Mouse (Mus musculus) layer of hippocampus, postnatal 10 days (tissue): ENCODE data around the gene Zfp42. TPM values are rescaled to one million over a fixed set of nuclear protein-coding genes. Genes with fewer than 3 reads are reported as not detected.

ENCODE experiments used
- DNase-seq, 2 experiments: peaks; one replicate each; pipeline ENCODE4 v3.0.0; 2021; ENCODE audit warnings: low spot score in 2 of 2
- total RNA-seq, 2 experiments: library from RNA; stranded (reverse); gene quantifications; 2 replicates each; pipeline ENCODE4 v1.2.3; 2021

Zfp42 gene
- total RNA-seq, 2 experiments from 2014 or later, result not detected

DNA sequence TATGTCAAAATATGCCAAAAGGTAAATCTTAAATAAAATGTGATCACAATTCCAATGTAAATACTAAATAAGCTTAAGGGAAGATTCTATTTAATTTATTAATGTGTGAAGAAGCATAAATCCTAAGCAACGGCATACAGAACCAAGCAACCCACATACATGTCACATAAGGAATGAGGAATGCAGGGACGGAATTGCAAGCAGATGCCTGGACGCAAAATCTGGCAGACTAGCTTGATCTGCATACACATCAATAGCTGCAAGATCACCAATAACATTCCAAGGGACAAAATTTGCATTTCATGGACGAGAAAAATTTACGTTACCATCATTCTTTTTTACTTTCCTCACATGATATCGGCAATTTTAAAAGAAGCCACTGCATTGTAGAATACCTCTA lies 51.1 kb downstream of the Zfp42 start:
- DNase-seq, result no peak

DNA sequence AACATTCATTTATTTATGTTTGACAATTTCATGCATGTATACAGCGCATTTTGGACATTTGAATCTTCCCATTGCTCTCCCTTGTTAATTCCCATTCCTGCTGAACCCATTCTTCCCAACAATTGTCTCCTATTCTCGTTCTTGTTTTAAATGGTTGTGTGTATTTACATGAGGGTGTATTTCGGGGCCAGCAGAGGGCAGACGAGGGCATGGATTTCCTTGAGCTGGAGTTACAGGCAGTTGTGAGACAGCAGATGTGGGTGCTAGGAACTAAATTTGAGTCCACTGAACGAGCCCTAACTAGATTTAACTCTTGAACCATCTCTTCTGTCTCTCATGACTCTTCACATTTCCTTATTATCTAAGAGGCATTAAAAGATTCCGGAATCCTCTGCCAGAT lies 55.1 kb downstream of the Zfp42 start:
- no peak for DNase-seq

DNA sequence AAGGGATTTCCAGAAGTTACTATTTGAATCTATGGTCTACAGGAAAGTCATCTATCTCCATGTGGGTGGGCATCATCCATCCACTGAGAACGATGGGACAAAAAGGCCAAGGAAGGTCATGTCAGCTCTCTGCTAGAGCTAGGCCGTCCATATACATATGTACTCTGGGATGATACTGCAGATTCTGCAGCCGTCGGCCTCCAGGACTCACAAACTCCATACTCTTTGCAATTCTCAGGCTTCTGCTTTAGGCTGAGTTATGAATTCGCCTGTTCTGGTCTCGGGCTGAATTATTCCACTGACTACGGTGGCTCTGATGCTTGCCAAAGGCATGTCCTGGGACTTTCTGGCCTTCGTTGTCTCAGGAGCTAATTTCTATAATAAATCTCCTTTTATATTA lies 58.1 kb downstream of the Zfp42 start:
- DNase-seq, result no peak

Other genes with a start within 250 kb of the Zfp42 start
- not detected for gene Triml1, start 165.5 kb downstream of the Zfp42 start, total RNA-seq
- gene Triml2, start 126.4 kb downstream of the Zfp42 start, total RNA-seq, result under 1 TPM in 1 of 2 experiments, not detected in 1; 0.23 TPM
- gene Adam26b, start 221.1 kb upstream of the Zfp42 start, total RNA-seq, result not detected